Mouse (Mus musculus) kidney, adult 2 months (tissue): Measurements from ENCODE around the gene Gata2.

Experiments
- CTCF ChIP-seq: fragments of 200-500 bp; conservative IDR thresholded peaks from 2 replicates; pipeline ENCODE4 v1.5.1; 2011; ENCODE audit warnings: low read depth, mild to moderate bottlenecking, control low read depth, low read length, moderate library complexity, mixed read lengths; ENCODE audit not compliant: insufficient read depth, insufficient read length
- POLR2A ChIP-seq: fragments of 200-500 bp; IDR thresholded peaks from one replicate; pipeline ENCODE4 v1.6.1; 2011; ENCODE audit warnings: low read depth, low read length, control low read depth

DNA sequence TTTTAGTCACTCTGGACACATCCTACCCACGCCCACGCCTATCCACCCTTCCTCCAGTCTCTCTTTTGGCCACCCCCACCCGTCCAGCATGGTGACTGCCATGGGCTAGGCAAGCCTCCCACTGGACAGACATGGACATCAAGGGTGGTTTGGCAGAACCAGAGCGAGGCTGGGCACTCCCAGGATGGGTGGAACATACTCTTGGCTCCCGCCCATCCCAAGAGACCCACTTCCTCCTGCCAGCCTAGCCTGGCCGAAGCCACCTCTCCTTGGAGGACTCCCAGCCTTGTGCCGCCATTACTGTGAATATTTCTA is 11.7 kb downstream of the Gata2 start:
- TF ChIP-seq CTCF (no peak), POLR2A (no peak)
